Mouse (Mus musculus): ENCODE measurements at regions not wholly inside any gene's neighbourhood (a gene's known extent, or its start where the extent isn't known, plus 50 kb on each side); places are given as distances from the start of the nearest gene placed in this dataset.
A peak's percentile ranks its signal among the peaks of the same experiment; 100 is the strongest.

- H3K27me3 ChIP-seq, result peaks cover 12% of the 10 kb centered on the region
- H3K9me3 ChIP-seq, result no peaks in the 10 kb centered on the region
- 13% methylated on average over 15 of the region's 15 CpGs for WGBS
- H3K4me3 ChIP-seq, result peak overlapping the region; percentile 26
- H3K4me1 ChIP-seq, result peaks cover 29% of the 10 kb centered on the region
- H3K4me2 ChIP-seq, result peak overlapping the region; percentile 52
- no peaks in the 10 kb centered on the region for H3K36me3 ChIP-seq
- no peak overlapping the region for H3K27ac ChIP-seq
- 0 out of 2 replicates have a peak overlapping the region, but pooled peaks have one; percentile 41 for H3K9ac ChIP-seq
- ATAC-seq (ENCODE audit: insufficient number of reproducible peaks, insufficient read depth, low FRiP score, low TSS enrichment, low read depth), result no peak
Measured at GRCm38 (mm10) chr15:96169726-96170467, 117.4 kb upstream of the Arid2 start.

GRCm38 (mm10) chr15:96170986-96171769, 116.1 kb upstream of the Arid2 start:
- Histone ChIP-seq H3K36me3 (no peaks in the 10 kb centered on the region), H3K27me3 (peaks cover 12% of the 10 kb centered on the region), H3K27ac (no peak overlapping the region), H3K4me3 (peak overlapping the region; percentile 39), H3K9me3 (no peaks in the 10 kb centered on the region), H3K9ac (0 out of 2 replicates have a peak overlapping the region, but pooled peaks have one; percentile 16), H3K4me1 (peaks cover 29% of the 10 kb centered on the region), H3K4me2 (peak overlapping the region; percentile 67)
- no peak for ATAC-seq (ENCODE audit: insufficient number of reproducible peaks, insufficient read depth, low FRiP score, low TSS enrichment, low read depth)
- 13% methylated on average over 22 of the region's 22 CpGs for WGBS

GRCm38 (mm10) chr15:96177911-96178310, 109.4 kb upstream of the Arid2 start:
- H3K27ac ChIP-seq, result no peak overlapping the region
- peaks cover 13% of the 10 kb centered on the region for H3K4me1 ChIP-seq
- 66% methylated on average over 9 of the region's 9 CpGs for WGBS
- no peaks in the 10 kb centered on the region for H3K27me3 ChIP-seq
- H3K9ac ChIP-seq, result no peak overlapping the region
- no peak for ATAC-seq (ENCODE audit: insufficient number of reproducible peaks, insufficient read depth, low FRiP score, low TSS enrichment, low read depth)
- no peak overlapping the region for H3K4me2 ChIP-seq
- H3K4me3 ChIP-seq, result no peak overlapping the region
- no peaks in the 10 kb centered on the region for H3K9me3 ChIP-seq
- no peaks in the 10 kb centered on the region for H3K36me3 ChIP-seq

DNA sequence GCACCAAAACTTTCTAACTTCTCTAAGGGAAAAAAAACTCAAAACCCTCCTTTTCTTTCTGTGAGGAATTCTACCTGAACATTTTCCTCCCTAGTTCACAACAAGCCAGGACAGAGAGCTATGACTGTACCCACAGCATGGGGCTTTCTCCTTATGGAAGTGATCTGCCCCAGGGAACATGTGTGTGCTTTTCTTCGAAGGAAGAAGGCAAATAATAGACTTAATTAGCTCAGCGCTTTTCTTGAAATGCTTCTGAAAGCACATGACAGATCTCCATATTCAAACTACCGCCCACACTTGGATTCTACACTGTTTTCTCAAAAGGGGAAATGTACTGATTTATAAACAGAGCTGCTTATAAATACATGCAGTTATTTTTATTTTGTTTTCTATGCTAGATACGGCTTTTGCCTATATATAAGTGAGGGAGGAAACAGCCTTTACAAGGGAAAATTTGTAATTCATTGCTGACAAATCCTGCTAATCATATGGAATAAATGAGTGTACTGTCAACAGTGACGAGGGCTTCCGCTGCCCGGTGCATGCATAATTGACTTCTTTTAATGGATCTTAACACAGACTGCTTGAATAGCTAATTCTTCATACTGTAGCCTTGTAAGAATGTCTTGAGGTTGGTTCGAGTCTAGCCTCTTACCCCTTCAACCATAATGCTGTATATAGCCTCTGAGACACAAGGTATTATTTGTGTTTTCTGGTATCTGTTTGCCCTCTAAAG, 108.8 kb upstream of the Arid2 start:
- no peak overlapping the region for H3K27ac ChIP-seq
- H3K9ac ChIP-seq, result no peak overlapping the region
- no peak overlapping the region for H3K4me3 ChIP-seq
- no peaks in the 10 kb centered on the region for H3K9me3 ChIP-seq
- ATAC-seq (ENCODE audit: insufficient number of reproducible peaks, insufficient read depth, low FRiP score, low TSS enrichment, low read depth), result no peak
- peaks cover 12% of the 10 kb centered on the region for H3K4me1 ChIP-seq
- H3K27me3 ChIP-seq, result no peaks in the 10 kb centered on the region
- H3K36me3 ChIP-seq, result no peaks in the 10 kb centered on the region
- H3K4me2 ChIP-seq, result no peak overlapping the region
- 59% methylated on average over 8 of the region's 8 CpGs for WGBS

GRCm38 (mm10) chr15:96179511-96179910, 107.8 kb upstream of the Arid2 start:
- no peak overlapping the region for H3K4me2 ChIP-seq
- no peaks in the 10 kb centered on the region for H3K36me3 ChIP-seq
- peaks cover 4% of the 10 kb centered on the region; the same call in 1 of the 2 replicates for H3K4me1 ChIP-seq
- H3K27me3 ChIP-seq, result no peaks in the 10 kb centered on the region
- no peak overlapping the region for H3K4me3 ChIP-seq
- H3K9ac ChIP-seq, result no peak overlapping the region
- ATAC-seq (ENCODE audit: insufficient number of reproducible peaks, insufficient read depth, low FRiP score, low TSS enrichment, low read depth), result no peak
- H3K9me3 ChIP-seq, result no peaks in the 10 kb centered on the region
- 81% methylated on average over 5 of the region's 5 CpGs for WGBS
- no peak overlapping the region for H3K27ac ChIP-seq

DNA sequence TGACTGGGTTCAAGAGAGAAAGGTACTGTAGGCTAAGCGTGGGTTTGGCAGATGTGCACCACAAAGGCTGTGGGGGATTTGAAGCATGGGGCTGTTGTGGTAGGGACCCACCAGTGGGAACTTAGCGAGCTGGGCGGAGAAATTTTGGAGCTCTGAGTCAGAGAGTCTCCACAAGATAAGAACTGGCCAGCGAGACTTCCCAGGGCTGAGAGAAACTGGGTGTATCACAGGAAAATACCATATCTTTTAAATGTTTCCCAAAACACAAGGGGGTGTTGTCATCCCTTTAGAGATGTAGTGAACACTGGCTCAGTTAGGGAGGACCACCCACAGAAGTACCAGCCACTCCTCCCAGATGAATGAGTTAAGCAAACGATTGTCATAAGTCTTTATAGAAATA, 107.3 kb upstream of the Arid2 start:
- no peaks in the 10 kb centered on the region for H3K9me3 ChIP-seq
- H3K9ac ChIP-seq, result no peak overlapping the region
- H3K4me3 ChIP-seq, result no peak overlapping the region
- peaks cover 4% of the 10 kb centered on the region; the same call in 1 of the 2 replicates for H3K4me1 ChIP-seq
- 82% methylated on average over 5 of the region's 5 CpGs for whole genome bisulfite sequencing
- no peaks in the 10 kb centered on the region for H3K27me3 ChIP-seq
- no peak for ATAC-seq (ENCODE audit: insufficient number of reproducible peaks, insufficient read depth, low FRiP score, low TSS enrichment, low read depth)
- no peak overlapping the region for H3K27ac ChIP-seq
- no peak overlapping the region for H3K4me2 ChIP-seq
- H3K36me3 ChIP-seq, result no peaks in the 10 kb centered on the region

DNA sequence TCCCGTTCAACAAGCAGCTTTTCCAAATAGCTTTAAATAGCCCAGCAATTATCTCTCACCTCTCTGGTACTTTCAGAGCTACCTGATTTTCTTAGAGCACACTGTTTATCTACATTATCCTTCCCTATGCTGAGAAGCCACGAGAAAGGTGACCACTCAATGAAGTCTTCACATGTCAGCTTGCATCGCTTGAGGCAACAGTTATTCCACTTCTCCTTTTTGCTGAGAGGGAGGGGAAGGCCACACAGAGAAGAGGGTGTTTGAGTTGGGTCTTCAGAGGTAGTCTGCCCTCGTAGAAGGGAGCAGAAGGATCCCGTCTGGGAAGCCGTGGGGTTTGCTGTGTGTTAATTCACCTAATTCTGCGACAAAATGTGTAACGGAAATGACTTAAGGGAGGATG, 106.3 kb upstream of the Arid2 start:
- H3K4me3 ChIP-seq, result no peak overlapping the region
- H3K4me1 ChIP-seq, result peaks cover 8% of the 10 kb centered on the region
- WGBS, result 77% methylated on average over 8 of the region's 8 CpGs
- H3K27ac ChIP-seq, result no peak overlapping the region
- ATAC-seq (ENCODE audit: insufficient number of reproducible peaks, insufficient read depth, low FRiP score, low TSS enrichment, low read depth), result no peak
- no peaks in the 10 kb centered on the region for H3K27me3 ChIP-seq
- H3K9ac ChIP-seq, result no peak overlapping the region
- no peaks in the 10 kb centered on the region for H3K9me3 ChIP-seq
- no peaks in the 10 kb centered on the region for H3K36me3 ChIP-seq
- no peak overlapping the region for H3K4me2 ChIP-seq

- Histone ChIP-seq H3K4me3 (no peak overlapping the region), H3K9ac (no peak overlapping the region), H3K36me3 (no peaks in the 10 kb centered on the region), H3K27me3 (no peaks in the 10 kb centered on the region), H3K9me3 (no peaks in the 10 kb centered on the region), H3K4me2 (no peak overlapping the region), H3K27ac (no peak overlapping the region), H3K4me1 (peaks cover 8% of the 10 kb centered on the region)
- 79% methylated on average over 5 of the region's 5 CpGs for WGBS
- ATAC-seq (ENCODE audit: insufficient number of reproducible peaks, insufficient read depth, low FRiP score, low TSS enrichment, low read depth), result no peak
Measured at GRCm38 (mm10) chr15:96182313-96182712, 105.0 kb upstream of the Arid2 start.

DNA sequence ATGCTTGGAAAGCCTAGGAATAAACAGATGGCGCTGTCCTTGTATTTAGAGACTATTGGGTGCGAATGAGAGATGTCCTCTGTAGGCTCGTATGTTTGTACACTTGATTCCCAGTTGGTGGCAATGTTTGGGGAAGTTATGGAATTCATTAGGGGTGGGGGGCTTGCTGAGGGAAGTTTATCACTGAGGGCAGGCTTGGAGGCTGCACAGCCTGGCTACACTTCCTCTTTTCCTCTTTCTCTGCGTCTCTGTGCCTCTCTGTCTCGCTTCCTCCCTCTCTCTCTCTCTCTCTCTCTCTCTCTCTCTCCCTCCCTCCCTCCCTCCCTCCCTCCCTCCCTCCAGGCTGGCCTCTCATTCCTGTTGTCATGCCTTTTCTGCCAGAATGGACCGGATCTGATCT, 104.2 kb upstream of the Arid2 start:
- 69% methylated on average over 5 of the region's 6 CpGs for WGBS
- no peak overlapping the region for H3K4me2 ChIP-seq
- H3K9me3 ChIP-seq, result no peaks in the 10 kb centered on the region
- no peak overlapping the region for H3K27ac ChIP-seq
- H3K36me3 ChIP-seq, result no peaks in the 10 kb centered on the region
- ATAC-seq (ENCODE audit: insufficient number of reproducible peaks, insufficient read depth, low FRiP score, low TSS enrichment, low read depth), result no peak
- H3K4me3 ChIP-seq, result no peak overlapping the region
- H3K4me1 ChIP-seq, result peaks cover 4% of the 10 kb centered on the region
- H3K9ac ChIP-seq, result no peak overlapping the region
- H3K27me3 ChIP-seq, result no peaks in the 10 kb centered on the region

- no peak for ATAC-seq (ENCODE audit: insufficient number of reproducible peaks, insufficient read depth, low FRiP score, low TSS enrichment, low read depth)
Measured at GRCm38 (mm10) chr15:96184666-96185065, 102.7 kb upstream of the Arid2 start.

DNA sequence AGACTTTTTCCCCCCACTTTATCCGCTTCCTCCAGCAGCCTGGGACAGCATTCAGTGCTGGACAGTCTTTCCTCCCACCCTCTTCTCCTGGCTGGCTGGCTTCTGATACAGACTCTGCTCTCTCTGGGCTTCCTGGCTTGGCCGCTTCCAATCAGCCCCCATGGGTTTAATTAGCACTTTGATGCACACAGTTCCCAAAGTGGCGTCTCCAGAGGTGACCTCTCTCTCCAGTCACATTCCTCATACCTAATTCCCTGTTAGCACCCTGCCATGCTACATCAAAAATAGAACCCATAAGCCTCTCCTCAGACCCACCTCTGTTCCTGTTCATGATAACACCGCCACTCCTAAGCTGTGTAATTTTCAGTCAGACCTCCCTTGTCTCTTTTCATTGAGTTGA, 101.9 kb upstream of the Arid2 start:
- 34% methylated on average over 4 of the region's 4 CpGs for WGBS
- Histone ChIP-seq H3K27me3 (no peaks in the 10 kb centered on the region), H3K9ac (no peak overlapping the region), H3K36me3 (no peaks in the 10 kb centered on the region), H3K4me2 (no peak overlapping the region), H3K9me3 (no peaks in the 10 kb centered on the region), H3K27ac (no peak overlapping the region), H3K4me3 (no peak overlapping the region), H3K4me1 (peaks cover 4% of the 10 kb centered on the region)
- no peak for ATAC-seq (ENCODE audit: insufficient number of reproducible peaks, insufficient read depth, low FRiP score, low TSS enrichment, low read depth)

More at GRCm38 (mm10) chr15:96184666-96185065, 102.7 kb upstream of the Arid2 start:
- H3K4me3 ChIP-seq, result no peak overlapping the region
- H3K4me1 ChIP-seq, result peaks cover 4% of the 10 kb centered on the region
- no peak overlapping the region for H3K4me2 ChIP-seq
- H3K9ac ChIP-seq, result no peak overlapping the region
- H3K27ac ChIP-seq, result no peak overlapping the region
- H3K36me3 ChIP-seq, result no peaks in the 10 kb centered on the region
- WGBS, result 70% methylated on average over 8 of the region's 8 CpGs
- no peaks in the 10 kb centered on the region for H3K27me3 ChIP-seq
- H3K9me3 ChIP-seq, result no peaks in the 10 kb centered on the region
